ENCODE assay signal across 26 mouse cellular contexts in the genomic region with DNA sequence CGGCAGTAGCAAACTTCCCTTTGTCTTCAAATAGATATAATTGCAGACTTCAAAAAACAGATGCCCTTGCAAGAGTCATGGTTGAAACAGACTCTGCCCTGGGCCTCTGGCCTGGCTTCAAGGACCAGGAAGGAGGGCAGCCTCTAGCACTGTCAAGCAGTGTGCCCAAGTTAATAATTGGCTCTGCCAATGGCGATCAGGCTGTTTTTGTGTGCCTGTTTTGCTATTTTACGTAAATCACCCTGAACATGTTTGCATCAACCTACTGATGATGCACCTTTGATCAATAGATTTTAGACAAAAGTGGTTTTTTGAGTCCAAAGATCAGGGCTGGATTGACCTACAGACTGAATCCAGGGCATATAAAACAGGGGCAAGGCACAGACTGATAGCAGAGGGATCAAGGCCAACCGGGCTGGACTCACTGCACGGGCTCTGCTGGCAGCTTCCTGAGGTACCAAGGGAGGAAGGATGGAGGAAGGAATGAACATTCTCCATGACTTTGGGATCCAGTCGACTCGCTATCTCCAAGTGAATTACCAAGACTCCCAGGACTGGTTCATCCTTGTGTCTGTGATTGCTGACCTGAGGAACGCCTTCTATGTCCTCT. TPM values are rescaled to one million over a fixed set of nuclear protein-coding genes. Genes with fewer than 3 reads are reported as not detected.
DNase-seq lines count a peak whose midpoint lies in the region; ATAC-seq and TF ChIP-seq lines count a peak whose summit lies in the region.
"Had no signal": no experiment of that assay in that cellular context is flagged by ENCODE, and none has a peak within 500 bp of the region (broad histone marks: within the 10 kb centered on the region; RNA-seq: fewer than 3 reads in every experiment).

Gene G6pc, plus strand, starts transcription at position 236 of the 610 bp plus-strand sequence.

- no peaks in the 10 kb centered on the region for H3K27me3 ChIP-seq in kidney, embryonic 16.5 days (ENCODE audit: insufficient read depth, low read length)
- no peaks in the 10 kb centered on the region for H3K27me3 ChIP-seq in small intestine, adult 2 months (ENCODE audit: control insufficient read depth, insufficient read depth, low read length)
- H3K27me3 ChIP-seq: embryonic facial prominence, embryonic 15.5 days; heart, embryonic 15.5 days; limb, embryonic 15.5 days; stomach, embryonic 15.5 days had no signal

- no peak for TF ChIP-seq POLR2A in small intestine, adult 2 months (IDR thresholded peaks at IDR 0.05; ENCODE audit: low read depth, low read length)

- TF ChIP-seq CTCF in small intestine, adult 2 months (IDR thresholded peaks at IDR 0.05; ENCODE audit: extremely low read depth, insufficient read length, insufficient replicate concordance, low read depth, low read length) = no peak

- no peak within 1 kb of the TSS for H3K4me2 ChIP-seq in kidney, embryonic 16.5 days (replicated peaks; ENCODE audit: low read depth, low read length)
- H3K4me2 ChIP-seq: embryonic facial prominence, embryonic 15.5 days; heart, embryonic 15.5 days; limb, embryonic 15.5 days; stomach, embryonic 15.5 days had no signal

- peaks cover 6% of the 10 kb centered on the region; the same call in 1 of the 2 replicates for H3K4me1 ChIP-seq in kidney, embryonic 16.5 days (ENCODE audit: insufficient read depth, low read length)
- peaks cover 25% of the 10 kb centered on the region for H3K4me1 ChIP-seq in small intestine, adult 2 months (ENCODE audit: control insufficient read depth, insufficient read depth, insufficient read length, low read length)
- H3K4me1 ChIP-seq: embryonic facial prominence, embryonic 15.5 days; limb, embryonic 15.5 days; stomach, embryonic 15.5 days had no signal

- peak; percentile 84 for DNase-seq in kidney, adult 18-20 months
- peak; percentile 54 for DNase-seq in adrenal gland, postnatal 10 days
- peak; percentile 82 to 90 for DNase-seq in kidney, adult 8-10 months
- DNase-seq in left cerebral cortex, adult 8-10 months (ENCODE audit: low spot score in 2 of 2) = no peak
- DNase-seq: cerebellum, adult 18-20 months; cerebellum, postnatal 36 days; gastrocnemius, postnatal 10 days; heart, adult 2 months; heart, postnatal 4 days; lung, adult 2 months; right cerebral cortex, postnatal 14 days; thymus, adult 18-20 months; thymus, postnatal 4 days had no signal

- H3K9me3 ChIP-seq in kidney, embryonic 16.5 days (ENCODE audit: low read length) = no peaks in the 10 kb centered on the region
- H3K9me3 ChIP-seq: embryonic facial prominence, embryonic 15.5 days; heart, embryonic 15.5 days; limb, embryonic 15.5 days; stomach, embryonic 15.5 days had no signal

- ATAC-seq in kidney, embryonic 16.5 days (ENCODE audit: low FRiP score, low TSS enrichment) = no peak
- ATAC-seq in megakaryocyte, adult 5-6 weeks (ENCODE audit: poor library complexity, severe bottlenecking) = no peak
- ATAC-seq: hindbrain, embryonic 16.5 days; midbrain, embryonic 16.5 days had no signal

- WGBS in kidney, embryonic 16.5 days = 81% methylated on average over 8 of the region's 8 CpGs
- 37% methylated on average over 8 of the region's 8 CpGs for WGBS in small intestine, adult 2 months

- no peak within 1 kb of the TSS for H3K9ac ChIP-seq in kidney, embryonic 16.5 days (replicated peaks; ENCODE audit: low read length)
- H3K9ac ChIP-seq: embryonic facial prominence, embryonic 15.5 days; heart, embryonic 15.5 days; limb, embryonic 15.5 days; stomach, embryonic 15.5 days had no signal

- no peak within 1 kb of the TSS for H3K27ac ChIP-seq in kidney, embryonic 16.5 days (ENCODE audit: low read length)
- H3K27ac ChIP-seq in small intestine, adult 2 months (ENCODE audit: insufficient read depth, low read depth, low read length) = peak within 1 kb of the TSS; percentile 59; the same call in 1 of the 2 replicates
- H3K27ac ChIP-seq: embryonic facial prominence, embryonic 15.5 days; heart, adult 2 months; heart, embryonic 15.5 days; limb, embryonic 15.5 days; stomach, embryonic 15.5 days had no signal

- H3K4me3 ChIP-seq in kidney, embryonic 16.5 days (ENCODE audit: low read length) = no peak within 1 kb of the TSS
- H3K4me3 ChIP-seq in small intestine, adult 2 months (ENCODE audit: low read depth, low read length) = peak within 1 kb of the TSS; percentile 42
- H3K4me3 ChIP-seq: embryonic facial prominence, embryonic 15.5 days; heart, adult 2 months; heart, embryonic 15.5 days; limb, embryonic 15.5 days; stomach, embryonic 15.5 days had no signal

- H3K36me3 ChIP-seq in kidney, embryonic 16.5 days (ENCODE audit: insufficient read depth, low read length) = no peaks in the 10 kb centered on the region
- peaks cover 3% of the 10 kb centered on the region; the same call in 1 of the 2 replicates for H3K36me3 ChIP-seq in small intestine, adult 2 months (ENCODE audit: control insufficient read depth, insufficient read depth, low read length)
- H3K36me3 ChIP-seq: embryonic facial prominence, embryonic 15.5 days; heart, embryonic 15.5 days; limb, embryonic 15.5 days; stomach, embryonic 15.5 days had no signal

RNA-seq across cellular contexts. Expression of gene G6pc, which starts in this region (rescaled TPM):
- 2.8 and 3.6 TPM in 2 replicates for polyA plus RNA-seq in kidney, embryonic 16.5 days (2015; fragmentation: Nextera tagmentation; extraction: Ambion mirVana)
- 10 to 100 TPM; 35.5 to 89.5 TPM for total RNA-seq in adrenal gland, postnatal 10 days (2021)
- polyA plus RNA-seq in small intestine, adult 2 months (2012; rRNA removed) = 8.8 and 9.7 TPM in 2 replicates
- total RNA-seq in megakaryocyte, adult 5-6 weeks (2015) = not detected in 2 replicates
- not detected in 2 replicates for total RNA-seq in megakaryocyte, adult 5-6 weeks (2017)
- total RNA-seq in left cerebral cortex, adult 8-10 months (2022) = not detected
- total RNA-seq: heart, adult 2 months; heart, postnatal 4 days; left cerebral cortex, postnatal 36 days; megakaryocyte-erythroid progenitor cell, adult 5-6 weeks; neutrophil, adult 5-6 weeks had no signal
- polyA plus RNA-seq: embryonic facial prominence, embryonic 15.5 days; frontal cortex, adult 2 months; heart, adult 2 months; heart, embryonic 15.5 days; hindbrain, embryonic 16.5 days; limb, embryonic 15.5 days; midbrain, embryonic 16.5 days had no signal

Comparison
In these comparisons a context has a peak if more than half of its experiments do, and no peak if none do; other contexts are left out.
1. RNA of gene G6pc (total RNA-seq): 35.5 to 89.5 TPM in adrenal gland, postnatal 10 days; not detected in megakaryocyte, adult 5-6 weeks and not detected in left cerebral cortex, adult 8-10 months; every median in the first group is over 10 times any median in the second.
2. DNase-seq: peak in kidney, adult 18-20 months (single experiment), adrenal gland, postnatal 10 days (single experiment) and kidney, adult 8-10 months (2 of 2); none in left cerebral cortex, adult 8-10 months (0 of 2).